Mouse (Mus musculus) heart, embryonic 12.5 days (tissue): ENCODE data around the gene Hivep2. TPM values are rescaled to one million over a fixed set of nuclear protein-coding genes. Genes with fewer than 3 reads are reported as not detected.

ENCODE experiments used
- ATAC-seq: fragments of 200-750 bp; cut with Nextera tagmentation; 2 replicates; pipeline ENCODE4 v1.8.0; 2017; ENCODE audit warnings: moderate TSS enrichment, moderate library complexity; ENCODE audit not compliant: insufficient number of reproducible peaks, low FRiP score
- H3K27ac ChIP-seq: fragments of 300-500 bp; sonication (generic); 2 replicates; pipeline ENCODE4 v1.5.1; 2016; ENCODE audit warnings: mild to moderate bottlenecking, moderate library complexity; ENCODE audit not compliant: poor library complexity, severe bottlenecking
- H3K27me3 ChIP-seq: fragments of 300-500 bp; sonication (generic); replicated peaks from 2 replicates; pipeline ENCODE4 v1.6.1; 2016; ENCODE audit warnings: mild to moderate bottlenecking, moderate library complexity
- H3K36me3 ChIP-seq: fragments of 300-500 bp; sonication (generic); 2 replicates; pipeline ENCODE4 v1.6.1; 2016; ENCODE audit warnings: mild to moderate bottlenecking, moderate library complexity
- H3K4me1 ChIP-seq: fragments of 300-500 bp; sonication (generic); replicated peaks from 2 replicates; pipeline ENCODE4 v1.6.1; 2016; ENCODE audit warnings: mild to moderate bottlenecking
- H3K4me2 ChIP-seq: fragments of 300-500 bp; sonication (generic); 2 replicates; pipeline ENCODE4 v1.6.1; 2016; ENCODE audit warnings: mild to moderate bottlenecking, moderate library complexity
- H3K4me3 ChIP-seq: fragments of 300-500 bp; sonication (generic); 2 replicates; pipeline ENCODE4 v1.5.1; 2016; ENCODE audit warnings: mild to moderate bottlenecking
- H3K9ac ChIP-seq: fragments of 300-500 bp; sonication (generic); 2 replicates; pipeline ENCODE4 v1.6.1; 2016; ENCODE audit warnings: mild to moderate bottlenecking, moderate library complexity
- H3K9me3 ChIP-seq: fragments of 300-500 bp; sonication (generic); replicated peaks from 2 replicates; pipeline ENCODE4 v1.6.1; 2016; ENCODE audit warnings: mild to moderate bottlenecking, moderate library complexity
- WGBS: fragments of 180-500 bp; shearing (Covaris S2); methylation state at CpG from one replicate; pipeline ENCODE4 v1.1.7; 2016; 5-methylcytosine and 5-hydroxymethylcytosine counted together
- polyA plus RNA-seq: library from polyadenylated mRNA; unstranded; fragments of >200 nt; fragmentation: Nextera tagmentation; extraction: Ambion mirVana; gene quantifications from 2 replicates; pipeline ENCODE4 v1.2.1, GENCODE M21; 2016

Gene Hivep2
- polyA plus RNA-seq, 1 experiment from 2014 or later = 5.3 TPM

GRCm38 (mm10) chr10:13963908-13964500, 1.9 kb upstream of the Hivep2 start:
- no peak for ATAC-seq
- Histone ChIP-seq H3K4me2 (peak overlapping the region; percentile 90), H3K4me1 (peaks cover 4% of the 10 kb centered on the region), H3K9ac (peak overlapping the region; percentile 98), H3K27ac (peak overlapping the region; percentile 100; the same call in 1 of the 2 replicates), H3K36me3 (no peaks in the 10 kb centered on the region), H3K27me3 (no peaks in the 10 kb centered on the region), H3K9me3 (no peaks in the 10 kb centered on the region), H3K4me3 (peak overlapping the region; percentile 96)
- 8% methylated on average over 8 of the region's 8 CpGs for WGBS

GRCm38 (mm10) chr10:13964501-13965281, 1.2 kb upstream of the Hivep2 start:
- H3K27ac ChIP-seq = peak overlapping the region; percentile 100
- peak overlapping the region; percentile 98 for H3K9ac ChIP-seq
- peak; percentile 29 for ATAC-seq
- no peaks in the 10 kb centered on the region for H3K36me3 ChIP-seq
- no peaks in the 10 kb centered on the region for H3K27me3 ChIP-seq
- under 1% methylated on average over 65 of the region's 65 CpGs for WGBS
- H3K4me1 ChIP-seq = peaks cover 4% of the 10 kb centered on the region
- H3K9me3 ChIP-seq = no peaks in the 10 kb centered on the region
- H3K4me2 ChIP-seq = peak overlapping the region; percentile 90
- peak overlapping the region; percentile 96 for H3K4me3 ChIP-seq

- peak overlapping the region; percentile 90 for H3K4me2 ChIP-seq
- peak; percentile 78 for ATAC-seq
- no peaks in the 10 kb centered on the region for H3K36me3 ChIP-seq
- H3K4me3 ChIP-seq = peak overlapping the region; percentile 96
- peak overlapping the region; percentile 100 for H3K27ac ChIP-seq
- H3K9ac ChIP-seq = peak overlapping the region; percentile 98
- 0% methylated on average over 41 of the region's 54 CpGs for WGBS
- no peaks in the 10 kb centered on the region for H3K27me3 ChIP-seq
- no peaks in the 10 kb centered on the region for H3K9me3 ChIP-seq
- H3K4me1 ChIP-seq = peaks cover 4% of the 10 kb centered on the region
These were observed 430 bp upstream of the Hivep2 start for GRCm38 (mm10) chr10:13965316-13965973.

- no peaks in the 10 kb centered on the region for H3K27me3 ChIP-seq
- H3K27ac ChIP-seq = peak overlapping the region; percentile 100
- ATAC-seq = peak; percentile 71
- H3K9ac ChIP-seq = peak overlapping the region; percentile 98
- peaks cover 4% of the 10 kb centered on the region for H3K4me1 ChIP-seq
- peak overlapping the region; percentile 96 for H3K4me3 ChIP-seq
- under 1% methylated on average over 64 of the region's 66 CpGs for WGBS
- H3K9me3 ChIP-seq = no peaks in the 10 kb centered on the region
- peak overlapping the region; percentile 90 for H3K4me2 ChIP-seq
- H3K36me3 ChIP-seq = no peaks in the 10 kb centered on the region
These were observed 1.1 kb downstream of the Hivep2 start for GRCm38 (mm10) chr10:13966830-13967450.

- Histone ChIP-seq H3K36me3 (no peaks in the 10 kb centered on the region), H3K4me2 (peak overlapping the region; percentile 90), H3K9ac (peak overlapping the region; percentile 98), H3K27me3 (no peaks in the 10 kb centered on the region), H3K4me3 (peak overlapping the region; percentile 96), H3K4me1 (peaks cover 4% of the 10 kb centered on the region), H3K9me3 (no peaks in the 10 kb centered on the region), H3K27ac (peak overlapping the region; percentile 100)
- peak; percentile 70 for ATAC-seq
- WGBS = under 1% methylated on average over 36 of the region's 36 CpGs
These were observed 1.8 kb downstream of the Hivep2 start for GRCm38 (mm10) chr10:13967451-13968233.

GRCm38 (mm10) chr10:13968234-13968555, 2.3 kb downstream of the Hivep2 start:
- peak overlapping the region; percentile 100 for H3K27ac ChIP-seq
- peaks cover 4% of the 10 kb centered on the region for H3K4me1 ChIP-seq
- H3K9ac ChIP-seq = peak overlapping the region; percentile 98
- 11% methylated on average over 5 of the region's 5 CpGs for WGBS
- no peaks in the 10 kb centered on the region for H3K9me3 ChIP-seq
- peak overlapping the region; percentile 90 for H3K4me2 ChIP-seq
- no peaks in the 10 kb centered on the region for H3K27me3 ChIP-seq
- no peak for ATAC-seq
- peak overlapping the region; percentile 96 for H3K4me3 ChIP-seq
- no peaks in the 10 kb centered on the region for H3K36me3 ChIP-seq

GRCm38 (mm10) chr10:13968989-13969388, 3.1 kb downstream of the Hivep2 start:
- no peak overlapping the region for H3K4me2 ChIP-seq
- H3K4me3 ChIP-seq = no peak overlapping the region
- no peak overlapping the region for H3K9ac ChIP-seq
- H3K36me3 ChIP-seq = no peaks in the 10 kb centered on the region
- 20% methylated on average over 8 of the region's 8 CpGs for WGBS
- no peaks in the 10 kb centered on the region for H3K27me3 ChIP-seq
- peaks cover 8% of the 10 kb centered on the region for H3K4me1 ChIP-seq
- no peaks in the 10 kb centered on the region for H3K9me3 ChIP-seq
- no peak overlapping the region for H3K27ac ChIP-seq
- no peak for ATAC-seq

- Histone ChIP-seq H3K36me3 (no peaks in the 10 kb centered on the region), H3K27ac (no peak overlapping the region), H3K9ac (no peak overlapping the region), H3K9me3 (no peaks in the 10 kb centered on the region), H3K4me1 (peaks cover 17% of the 10 kb centered on the region), H3K27me3 (no peaks in the 10 kb centered on the region), H3K4me3 (no peak overlapping the region), H3K4me2 (no peak overlapping the region)
- WGBS = 70% methylated on average over 3 of the region's 3 CpGs
- no peak for ATAC-seq
These were observed 4.4 kb downstream of the Hivep2 start for GRCm38 (mm10) chr10:13970321-13970720.

GRCm38 (mm10) chr10:13971268-13971667, 5.4 kb downstream of the Hivep2 start:
- Histone ChIP-seq H3K9ac (no peak overlapping the region), H3K4me2 (no peak overlapping the region), H3K4me3 (no peak overlapping the region), H3K27ac (no peak overlapping the region), H3K4me1 (peaks cover 27% of the 10 kb centered on the region), H3K27me3 (no peaks in the 10 kb centered on the region), H3K9me3 (no peaks in the 10 kb centered on the region), H3K36me3 (no peaks in the 10 kb centered on the region)
- no peak for ATAC-seq
- WGBS = 44% methylated on average over 5 of the region's 5 CpGs

GRCm38 (mm10) chr10:13973563-13974179, 7.8 kb downstream of the Hivep2 start:
- ATAC-seq = no peak
- H3K36me3 ChIP-seq = no peaks in the 10 kb centered on the region
- 80% methylated on average over 7 of the region's 7 CpGs for WGBS
- no peak overlapping the region for H3K9ac ChIP-seq
- no peaks in the 10 kb centered on the region for H3K9me3 ChIP-seq
- H3K4me3 ChIP-seq = no peak overlapping the region
- H3K4me1 ChIP-seq = peaks cover 35% of the 10 kb centered on the region
- H3K27me3 ChIP-seq = no peaks in the 10 kb centered on the region
- H3K27ac ChIP-seq = peak overlapping the region; percentile 57; the same call in 1 of the 2 replicates
- 0 out of 2 replicates have a peak overlapping the region, but pooled peaks have one; percentile 38 for H3K4me2 ChIP-seq
